Mouse (Mus musculus) MEL-GATA-1-ER (cell line): ENCODE data around the gene Prr36.

Experiments
- DNase-seq: peaks from one replicate; pipeline ENCODE4 v3.0.0-alpha.2; 2012; ENCODE audit warnings: low read depth; ENCODE audit errors: extremely low read depth

The Prr36 gene

GRCm38 (mm10) chr8:4205246-4206123 is 11.8 kb downstream of the Prr36 start:
- DNase-seq, result no peak

- no peak for DNase-seq
Observed at GRCm38 (mm10) chr8:4201321-4201720, 15.9 kb downstream of the Prr36 start.

- DNase-seq, result no peak
Observed at GRCm38 (mm10) chr8:4193588-4193894, 23.7 kb downstream of the Prr36 start.

- no peak for DNase-seq
Observed at GRCm38 (mm10) chr8:4192807-4193587, 24.3 kb downstream of the Prr36 start.

DNA sequence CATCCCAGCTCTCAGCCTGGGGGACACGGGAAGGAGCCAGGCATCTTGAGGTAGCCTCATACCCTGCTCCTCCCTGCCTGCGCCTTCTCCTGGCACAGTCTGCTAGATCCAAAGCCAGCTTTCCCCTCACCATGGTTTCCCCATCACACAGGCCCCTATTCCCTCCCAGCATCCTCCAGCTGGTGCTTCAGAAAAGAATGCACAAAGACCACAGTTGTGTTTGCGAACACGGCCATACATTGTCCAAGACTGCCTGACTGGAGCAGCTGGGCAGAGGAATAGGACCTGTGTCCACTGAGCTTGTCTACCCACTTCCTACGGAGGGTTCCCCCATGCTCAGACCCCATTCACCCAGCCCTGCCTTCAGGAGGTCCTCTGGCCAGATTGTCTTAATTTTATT is 25.0 kb downstream of the Prr36 start:
- DNase-seq, result no peak

GRCm38 (mm10) chr8:4189031-4189722 is 28.1 kb downstream of the Prr36 start:
- DNase-seq, result no peak

DNA sequence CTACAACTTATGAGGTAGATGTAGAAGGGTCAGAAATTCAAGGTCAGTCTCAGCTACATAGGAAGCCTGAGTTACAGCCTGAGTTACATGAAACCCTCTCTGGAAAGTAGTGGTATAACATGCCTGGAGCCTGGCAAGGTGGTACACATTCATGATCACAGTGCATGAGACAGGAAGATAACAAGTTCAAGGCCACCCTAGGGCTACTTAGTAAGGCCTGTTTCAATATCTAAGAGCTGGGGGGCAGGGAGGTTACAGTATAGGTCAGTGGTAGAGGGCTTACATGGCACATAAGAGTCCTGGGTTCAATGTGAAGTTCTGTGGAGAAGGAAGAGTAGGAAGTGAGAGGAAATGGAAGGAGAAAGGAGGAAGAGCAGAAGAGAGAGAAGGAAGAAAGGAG is 28.7 kb downstream of the Prr36 start:
- DNase-seq, result no peak

DNA sequence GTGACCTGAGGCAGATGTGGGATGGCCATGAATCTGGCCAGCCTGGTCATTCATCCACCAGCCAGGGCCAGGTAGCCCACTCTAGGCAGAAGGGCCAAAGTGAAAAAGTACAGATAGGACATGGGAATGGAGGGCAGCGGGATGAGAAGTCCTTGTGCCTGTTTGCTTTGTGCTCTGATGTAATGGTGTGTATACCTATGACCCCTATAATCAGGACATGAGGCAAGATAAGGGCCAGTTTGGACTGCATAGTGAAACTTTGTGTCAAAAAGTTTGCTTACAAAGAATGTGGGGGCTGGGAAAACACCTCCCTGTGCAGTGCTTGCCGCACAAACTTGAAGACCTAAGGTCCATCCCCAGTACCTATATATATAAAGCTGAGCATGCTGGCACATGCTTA is 31.1 kb downstream of the Prr36 start:
- no peak for DNase-seq

- no peak for DNase-seq
Observed at GRCm38 (mm10) chr8:4183409-4183808, 33.9 kb downstream of the Prr36 start.

DNA sequence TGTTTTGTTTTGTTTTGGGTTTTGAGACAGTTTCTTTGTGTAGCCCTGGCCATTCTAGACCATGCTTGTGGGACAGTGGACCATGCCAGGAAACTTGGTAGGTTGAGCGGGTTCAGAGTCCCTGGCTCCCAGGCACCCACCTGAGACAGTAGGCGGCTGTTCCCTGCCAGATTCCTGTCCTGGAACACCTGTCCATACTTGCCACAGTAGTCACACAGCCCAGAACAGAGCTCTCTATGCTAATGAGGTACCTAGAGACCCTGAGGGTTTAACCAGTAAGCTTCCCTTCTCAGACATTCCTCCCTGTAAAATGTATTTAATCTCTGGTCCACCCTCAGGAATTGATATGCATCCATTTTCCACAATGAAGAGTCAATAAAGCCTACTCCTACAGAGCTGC is 43.2 kb downstream of the Prr36 start:
- no peak for DNase-seq

- no peak for DNase-seq
Observed at GRCm38 (mm10) chr8:4172486-4172885, 44.8 kb downstream of the Prr36 start.

GRCm38 (mm10) chr8:4167918-4168317 is 49.3 kb downstream of the Prr36 start:
- DNase-seq, result no peak

DNA sequence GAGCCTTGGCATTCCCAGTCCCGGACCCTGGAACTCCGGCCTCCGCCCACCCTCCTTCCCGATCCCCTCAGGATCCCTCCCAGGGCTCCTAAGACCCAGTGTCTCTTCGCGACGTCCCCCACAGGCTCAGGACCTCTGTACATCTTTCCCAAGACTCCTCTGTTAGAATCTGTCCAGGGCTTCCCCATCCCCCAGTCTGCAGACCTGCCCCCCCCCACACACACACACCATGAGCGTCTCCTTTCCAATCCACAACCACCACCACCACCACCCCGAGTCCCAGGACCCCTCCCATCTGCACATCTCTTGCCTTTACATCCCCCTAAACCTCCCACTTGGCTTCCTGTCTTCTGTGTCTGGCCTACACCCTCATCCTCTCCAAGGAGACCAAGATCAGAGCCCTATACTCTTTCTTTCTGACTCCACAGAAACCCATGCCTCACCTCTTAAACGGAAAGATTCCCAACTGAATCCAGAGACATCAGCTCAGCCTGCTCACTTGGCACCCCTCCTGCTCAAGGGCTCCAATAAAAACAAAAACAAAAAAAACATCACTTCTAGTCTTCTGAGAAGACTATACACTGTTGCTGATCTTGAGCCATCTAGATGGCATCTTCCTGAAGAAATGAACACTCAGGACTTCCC is 50.3 kb downstream of the Prr36 start:
- no peak for DNase-seq

DNA sequence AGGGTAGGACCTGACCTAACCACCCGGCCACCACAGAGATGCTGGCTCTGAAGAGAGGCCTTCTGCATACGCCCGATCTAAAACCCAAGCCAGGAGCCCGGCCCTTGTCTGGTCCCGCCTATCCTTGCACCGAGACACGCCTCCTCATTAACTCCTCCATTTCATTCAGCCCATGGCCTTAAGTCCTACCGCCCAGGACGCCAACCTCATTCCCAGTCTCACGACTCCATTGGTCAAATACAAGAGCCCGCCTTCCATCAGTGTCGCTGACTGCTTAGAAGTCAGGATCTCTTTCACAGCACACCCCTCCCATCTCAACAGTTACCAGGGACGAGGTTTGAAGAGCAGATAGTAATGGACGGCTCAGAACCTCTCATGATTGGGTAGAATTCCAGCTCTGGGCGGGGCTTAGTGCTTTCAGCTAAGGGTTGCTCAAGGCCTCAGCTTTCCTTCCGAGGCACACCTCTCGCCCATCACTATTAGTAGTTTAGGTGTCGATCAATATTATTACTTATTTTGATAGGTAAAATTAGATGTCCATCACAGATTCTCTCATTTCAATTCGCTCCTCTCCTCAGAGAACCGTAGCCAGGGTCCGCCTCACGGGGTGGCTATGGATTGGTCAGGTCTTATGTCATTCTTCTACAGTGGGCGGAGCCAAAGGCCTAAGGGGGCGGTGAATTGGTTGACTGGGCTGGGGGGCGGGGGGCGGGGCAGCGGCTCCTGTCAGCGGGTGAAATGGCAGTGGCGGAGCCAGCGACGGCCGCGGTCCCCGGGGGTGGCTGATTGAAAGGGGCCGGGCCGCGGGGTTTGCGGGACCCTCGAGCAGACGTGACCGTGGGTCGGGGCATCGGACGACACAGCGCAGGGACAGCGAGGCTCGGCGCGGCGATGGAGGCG is 51.2 kb downstream of the Prr36 start, which contains the start of gene Evi5l:
Gene Evi5l (plus strand): TSS at position 716 of the 900 bp plus-strand sequence.
- DNase-seq, result peak; percentile 100

- peak; percentile 24 for DNase-seq
Observed at GRCm38 (mm10) chr8:4165176-4165851, 51.9 kb downstream of the Prr36 start.

DNA sequence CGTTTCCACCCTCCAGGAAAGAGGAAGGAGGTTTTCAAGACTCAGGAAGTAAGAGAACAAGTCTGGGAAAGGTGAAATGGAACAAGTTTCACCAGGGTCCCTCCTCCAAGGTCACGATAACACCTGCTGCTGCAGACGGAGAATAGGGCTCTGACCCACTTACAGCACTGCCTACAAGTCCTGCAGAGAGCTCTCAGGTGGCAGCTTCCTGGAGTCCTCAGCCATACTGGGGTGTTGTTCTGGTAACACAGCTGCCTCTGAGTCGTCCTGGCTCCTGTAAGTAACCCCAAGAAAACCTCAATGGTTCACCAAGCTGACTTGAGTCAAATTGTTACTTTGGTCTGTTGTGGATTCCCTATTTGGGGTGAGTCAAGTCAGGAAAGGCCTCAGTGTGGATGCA is 54.5 kb downstream of the Prr36 start:
- DNase-seq, result no peak
